Mouse (Mus musculus): ENCODE data around the gene Gm12184.
"Not testable (repeated sequence)": the region's sequence is repeated elsewhere in the genome, so short reads cannot be mapped to it uniquely, and the experiment has no call there.

Gene Gm12184

DNA sequence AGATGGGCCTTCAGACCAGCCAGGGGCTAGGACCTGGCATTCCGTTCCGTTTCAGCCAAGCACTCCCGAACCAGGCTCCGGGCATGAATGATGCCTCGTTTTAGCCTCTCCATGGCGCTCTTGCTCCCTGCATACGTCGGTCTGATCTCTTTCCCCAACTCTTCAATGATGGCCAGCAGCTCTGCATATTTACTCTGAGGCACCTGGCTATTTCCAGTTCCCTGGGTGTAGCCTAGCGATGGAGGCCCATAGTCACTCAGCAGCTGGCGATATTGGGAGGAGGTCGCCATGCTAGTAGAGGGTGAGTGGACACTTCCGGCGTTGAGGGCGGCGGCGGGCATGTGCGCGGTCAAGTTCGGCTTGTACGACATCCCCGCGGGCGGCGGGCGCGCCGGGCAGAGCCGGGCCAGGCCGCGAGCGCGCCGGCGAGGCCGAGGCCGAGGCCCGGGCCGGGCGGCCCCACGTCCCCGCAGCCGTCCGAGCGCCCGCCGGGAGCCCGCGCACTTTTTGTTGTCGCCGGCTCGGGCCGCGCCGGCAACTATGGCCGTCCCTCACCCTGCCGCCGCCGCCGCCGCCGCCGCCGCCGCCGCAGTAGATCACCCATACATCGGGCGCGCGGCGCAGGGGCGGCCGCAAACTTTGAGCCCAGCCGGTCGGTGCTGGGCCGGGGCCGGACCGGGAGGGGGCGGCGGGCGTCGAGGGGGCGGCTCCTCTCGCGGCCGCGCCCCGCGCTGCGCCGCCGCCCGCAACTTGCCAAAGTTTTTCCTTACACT lies at the start of gene Gm12184, which contains the start of gene Trim7:
Gene Gm12184, minus strand, starts transcription at position 677 of the 773 bp plus-strand sequence.
Gene Trim7, plus strand, starts transcription at position 162 of the 773 bp plus-strand sequence.
- peak; percentile 53 to 86 for DNase-seq (ENCODE audit: inconsistent age in 2 of 2, low spot score in 1 of 2)

DNA sequence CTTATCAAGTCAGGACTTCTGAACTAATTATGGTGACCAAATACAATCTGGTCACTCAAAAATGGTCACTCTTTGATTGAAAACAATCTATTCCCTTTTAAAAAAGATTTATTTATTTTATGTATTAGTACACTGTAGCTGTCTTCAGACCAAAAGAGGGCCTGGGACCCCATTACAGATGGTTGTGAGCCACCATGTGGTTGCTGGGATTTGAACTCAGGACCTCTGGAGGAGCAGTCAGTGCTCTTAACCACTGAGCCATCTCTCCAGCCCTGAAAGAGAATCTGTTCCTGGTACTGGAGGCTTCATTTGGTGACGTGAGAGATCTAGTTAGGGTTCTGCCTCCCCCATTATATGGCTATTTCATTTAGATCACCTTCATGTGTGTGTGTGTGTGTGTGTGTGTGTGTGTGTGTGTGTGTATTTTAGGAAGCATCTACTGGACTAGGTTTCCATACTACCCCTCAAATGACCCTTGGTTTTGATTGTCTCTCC lies 48.9 kb upstream of the Gm12184 start:
- not testable (repeated sequence) for DNase-seq (ENCODE audit: inconsistent age in 2 of 2, low spot score in 1 of 2)

GRCm38 (mm10) chr11:48874465-48874864 lies 48.0 kb upstream of the Gm12184 start:
- peak; percentile 48 to 87 for DNase-seq (ENCODE audit: inconsistent age in 2 of 2, low spot score in 1 of 2)

DNA sequence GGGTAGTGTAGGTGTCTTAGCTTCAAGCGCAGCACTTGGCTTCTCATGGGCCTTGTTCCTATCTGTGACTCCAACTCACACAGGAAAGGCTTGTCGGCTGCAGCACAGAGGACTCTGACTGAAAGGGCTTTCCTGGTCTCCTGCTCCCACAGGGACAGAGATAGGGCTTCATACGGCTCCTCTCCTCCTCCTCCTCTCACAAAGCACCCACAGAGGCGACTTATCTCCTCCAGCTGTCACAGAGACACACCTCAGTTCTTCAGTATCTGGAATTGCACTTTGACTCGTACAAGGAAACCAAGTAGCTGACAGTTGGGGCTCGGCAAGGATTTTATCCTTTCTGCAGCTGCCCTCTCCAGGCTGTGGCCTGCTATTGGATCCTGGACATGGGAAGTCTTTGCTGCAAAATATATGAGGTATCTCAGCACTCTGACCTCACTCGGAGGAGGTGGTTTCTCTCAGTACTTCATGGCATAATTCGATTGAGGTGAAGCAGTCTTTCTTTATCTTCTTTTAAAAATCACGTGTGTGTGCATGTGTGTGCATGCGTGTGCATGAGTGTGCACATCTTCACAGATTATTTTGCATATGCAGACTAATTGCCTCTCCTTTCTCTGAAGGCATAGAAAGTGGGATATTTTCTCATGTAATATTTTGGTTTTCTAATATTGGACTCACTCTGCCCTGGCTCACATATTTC lies 47.3 kb upstream of the Gm12184 start:
- no peak for DNase-seq (ENCODE audit: inconsistent age in 2 of 2, low spot score in 1 of 2)

DNA sequence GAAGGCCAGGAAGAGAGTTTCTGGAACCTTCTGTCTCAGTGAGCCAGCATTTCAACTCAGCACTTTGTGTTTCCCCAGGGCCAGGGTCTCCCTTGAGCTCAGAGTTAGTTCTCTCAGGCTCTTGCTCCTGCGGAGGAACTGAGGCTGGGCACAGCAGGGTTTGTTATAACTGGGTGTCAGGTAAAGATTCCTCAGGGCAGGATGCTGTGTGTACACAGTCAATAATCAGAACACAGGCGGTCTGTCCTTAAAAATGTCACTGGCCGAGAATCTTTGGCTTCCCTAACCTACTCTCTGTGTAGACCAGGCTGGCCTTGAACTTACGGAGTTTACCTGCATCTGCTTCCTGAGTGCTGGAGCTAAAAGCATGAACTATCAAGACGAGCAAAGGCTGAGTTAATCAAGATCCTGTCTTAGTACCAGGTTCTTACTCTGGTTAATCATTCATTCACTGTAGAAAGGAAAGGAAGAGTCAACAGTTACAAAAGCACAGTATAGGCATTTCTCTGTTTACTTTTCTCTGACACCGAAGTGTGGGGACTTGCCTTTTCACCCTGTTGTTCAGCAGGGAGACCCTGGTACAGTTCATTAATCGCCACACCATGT lies 46.3 kb upstream of the Gm12184 start:
- DNase-seq (ENCODE audit: inconsistent age in 2 of 2, low spot score in 1 of 2): no peak

- peak; percentile 66 to 91 for DNase-seq (ENCODE audit: inconsistent age in 2 of 2, low spot score in 1 of 2)
These were observed 45.5 kb upstream of the Gm12184 start for GRCm38 (mm10) chr11:48871817-48872541.

DNA sequence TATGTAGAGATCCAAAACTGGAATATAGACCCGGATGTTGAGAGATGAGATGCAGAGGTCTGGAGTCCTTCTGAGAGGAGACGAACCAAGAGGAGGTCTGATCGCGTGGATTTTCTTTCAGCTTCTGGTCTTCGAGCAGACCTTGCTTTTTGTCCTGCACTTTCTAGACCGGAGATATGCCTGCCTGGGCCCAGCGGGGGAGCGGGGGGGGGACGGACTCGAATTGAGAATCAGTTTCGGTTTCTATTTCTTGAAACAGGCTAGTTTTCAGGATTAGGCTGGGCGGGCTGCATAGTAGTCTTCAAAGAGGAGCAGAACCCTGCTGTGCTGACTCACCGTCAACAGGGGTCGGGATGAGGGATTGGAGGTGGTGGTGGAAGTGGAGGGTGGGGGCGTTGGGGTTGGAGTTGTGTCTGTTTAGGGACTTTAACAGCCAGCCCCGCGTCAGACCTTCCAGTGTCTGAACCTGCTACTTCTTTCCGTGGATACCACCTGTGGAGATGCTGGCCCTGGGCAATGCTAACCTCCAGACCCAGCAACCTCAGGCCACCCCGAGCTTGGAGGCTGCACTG lies 44.8 kb upstream of the Gm12184 start, which contains the start of gene Irgm1:
Gene Irgm1, minus strand, starts transcription at position 483 of the 572 bp plus-strand sequence.
- DNase-seq (ENCODE audit: inconsistent age in 2 of 2, low spot score in 1 of 2): peak; percentile 76 to 95

DNA sequence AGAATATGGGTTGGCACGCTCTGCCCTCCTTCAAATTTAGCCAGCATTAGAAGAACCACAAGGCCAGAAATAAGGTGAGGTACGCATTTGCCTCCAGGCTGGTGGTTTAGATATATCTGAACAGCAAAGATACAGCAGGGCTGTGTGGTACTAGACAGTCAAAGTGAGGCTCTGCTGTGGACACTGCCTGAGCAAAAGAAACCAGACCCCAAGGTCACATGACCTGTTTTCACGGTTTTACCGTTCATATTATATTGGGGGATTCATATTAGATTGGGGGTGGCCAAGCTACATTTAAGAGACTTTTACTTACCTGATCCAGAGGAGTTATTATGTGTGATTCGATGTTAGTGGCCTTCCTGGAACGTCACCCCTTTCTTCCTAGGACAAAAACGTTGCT lies 44.3 kb upstream of the Gm12184 start:
- DNase-seq (ENCODE audit: inconsistent age in 2 of 2, low spot score in 1 of 2): no peak

DNA sequence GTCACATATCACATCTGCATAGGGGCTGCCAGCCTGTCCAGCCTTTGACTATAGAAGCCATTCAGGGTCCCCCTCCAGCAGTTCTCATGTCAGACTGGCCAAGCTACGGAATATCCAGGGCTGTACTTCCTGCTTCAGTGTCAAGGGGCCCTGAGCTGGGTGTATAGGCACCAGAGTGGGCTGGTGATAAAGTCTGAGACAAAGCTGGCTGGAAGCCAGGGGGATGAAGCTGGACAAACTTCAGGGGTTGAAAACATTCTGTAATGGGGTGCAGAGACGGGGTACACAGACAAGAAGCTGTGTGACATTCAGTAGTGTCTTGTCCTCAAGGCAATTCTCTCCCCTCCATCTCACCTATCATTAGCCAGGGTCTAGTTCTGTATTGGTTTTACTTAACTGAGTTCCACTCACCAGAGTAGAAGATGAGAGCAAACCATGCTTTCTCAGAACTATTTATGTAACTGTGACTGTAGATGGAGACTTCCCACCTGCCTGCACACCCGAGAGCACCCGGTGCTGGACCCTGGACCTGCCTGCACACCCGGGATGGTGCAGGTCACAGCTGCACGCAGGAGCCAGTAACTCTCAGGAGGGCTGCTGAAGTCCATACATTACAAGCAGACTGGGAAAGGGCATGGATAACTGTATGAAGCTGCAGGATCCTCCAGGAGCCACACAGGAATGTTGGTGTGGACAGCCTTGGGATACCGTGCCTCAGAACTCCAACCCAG lies 43.1 kb upstream of the Gm12184 start:
- peak in 1 of 2 experiments; percentile 65 for DNase-seq (ENCODE audit: inconsistent age in 2 of 2, low spot score in 1 of 2)

- no peak for DNase-seq (ENCODE audit: inconsistent age in 2 of 2, low spot score in 1 of 2)
These were observed 40.0 kb upstream of the Gm12184 start for GRCm38 (mm10) chr11:48866481-48866880.

DNA sequence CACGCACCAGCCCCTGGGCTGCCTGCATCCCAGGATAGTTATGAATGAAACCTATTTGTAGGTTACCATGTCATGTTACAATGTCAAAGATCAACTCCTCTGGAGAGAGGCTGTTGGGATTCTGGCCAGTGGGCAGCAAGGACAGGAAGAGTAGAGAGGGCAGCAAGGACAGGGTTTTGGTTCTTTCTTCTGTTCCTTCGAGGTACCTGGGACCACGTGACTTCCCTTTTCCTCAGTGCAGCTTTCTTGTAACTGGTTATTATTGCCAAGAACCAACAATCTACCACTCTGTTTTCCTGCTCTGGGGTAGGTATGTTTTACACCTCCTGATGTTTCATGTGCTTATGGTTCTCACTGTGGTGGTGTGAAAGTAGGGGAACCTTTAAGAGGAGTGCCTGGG lies 37.4 kb upstream of the Gm12184 start:
- no peak for DNase-seq (ENCODE audit: inconsistent age in 2 of 2, low spot score in 1 of 2)

DNA sequence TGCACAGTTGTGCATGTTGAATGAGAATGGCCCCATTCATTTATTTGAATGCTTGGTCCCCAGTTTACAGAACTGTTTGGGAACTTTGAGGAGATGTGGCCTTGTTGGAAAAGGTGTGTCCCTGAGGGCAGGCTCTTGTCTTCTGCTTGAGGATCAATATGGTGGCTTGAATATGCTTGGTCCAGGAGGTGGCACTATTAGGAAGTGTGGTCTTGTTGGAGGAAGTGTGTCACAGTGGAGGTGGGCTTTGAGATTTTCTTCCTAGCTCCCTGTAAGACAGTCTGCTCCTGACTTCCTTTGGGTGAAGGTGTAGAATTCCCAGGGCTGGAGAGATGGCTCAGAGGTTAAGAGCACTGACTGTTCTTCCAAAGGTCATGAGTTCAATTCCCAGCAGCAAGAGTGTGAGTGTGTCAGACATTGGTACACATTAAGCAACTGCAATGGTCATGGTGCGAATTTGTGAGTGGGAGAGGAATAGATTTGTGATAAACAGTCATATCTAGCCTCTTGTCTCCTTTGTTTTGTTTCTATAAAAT lies 36.4 kb upstream of the Gm12184 start:
- no peak for DNase-seq (ENCODE audit: inconsistent age in 2 of 2, low spot score in 1 of 2)

GRCm38 (mm10) chr11:48859014-48859413 lies 32.6 kb upstream of the Gm12184 start:
- DNase-seq (ENCODE audit: inconsistent age in 2 of 2, low spot score in 1 of 2): peak in 1 of 2 experiments; percentile 88

- peak; percentile 91 to 99 for DNase-seq (ENCODE audit: inconsistent age in 2 of 2, low spot score in 1 of 2)
These were observed 27.2 kb upstream of the Gm12184 start for GRCm38 (mm10) chr11:48853474-48854180.

GRCm38 (mm10) chr11:48852624-48853473 lies 26.4 kb upstream of the Gm12184 start:
- DNase-seq (ENCODE audit: inconsistent age in 2 of 2, low spot score in 1 of 2): no peak

DNA sequence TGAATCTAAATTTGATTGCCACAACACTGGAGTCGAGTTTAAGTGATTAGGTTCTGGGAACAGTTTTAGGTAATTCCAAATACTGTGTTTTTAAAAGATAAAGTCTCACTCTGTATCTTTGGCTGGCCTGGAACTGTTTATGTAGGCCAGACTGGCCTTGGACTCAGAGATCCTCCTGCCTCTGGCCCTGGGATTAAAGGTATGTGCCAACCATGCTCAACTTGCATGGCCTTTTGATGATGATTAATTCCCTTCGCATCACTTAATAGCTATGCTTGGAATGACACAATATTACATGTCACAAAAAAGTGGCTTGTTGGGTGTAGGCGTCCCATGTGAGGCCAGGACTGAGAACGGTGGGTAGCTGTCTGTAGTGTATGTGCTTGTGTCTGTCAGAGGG lies 25.7 kb upstream of the Gm12184 start:
- DNase-seq (ENCODE audit: inconsistent age in 2 of 2, low spot score in 1 of 2): peak in 1 of 2 experiments; percentile 82

DNA sequence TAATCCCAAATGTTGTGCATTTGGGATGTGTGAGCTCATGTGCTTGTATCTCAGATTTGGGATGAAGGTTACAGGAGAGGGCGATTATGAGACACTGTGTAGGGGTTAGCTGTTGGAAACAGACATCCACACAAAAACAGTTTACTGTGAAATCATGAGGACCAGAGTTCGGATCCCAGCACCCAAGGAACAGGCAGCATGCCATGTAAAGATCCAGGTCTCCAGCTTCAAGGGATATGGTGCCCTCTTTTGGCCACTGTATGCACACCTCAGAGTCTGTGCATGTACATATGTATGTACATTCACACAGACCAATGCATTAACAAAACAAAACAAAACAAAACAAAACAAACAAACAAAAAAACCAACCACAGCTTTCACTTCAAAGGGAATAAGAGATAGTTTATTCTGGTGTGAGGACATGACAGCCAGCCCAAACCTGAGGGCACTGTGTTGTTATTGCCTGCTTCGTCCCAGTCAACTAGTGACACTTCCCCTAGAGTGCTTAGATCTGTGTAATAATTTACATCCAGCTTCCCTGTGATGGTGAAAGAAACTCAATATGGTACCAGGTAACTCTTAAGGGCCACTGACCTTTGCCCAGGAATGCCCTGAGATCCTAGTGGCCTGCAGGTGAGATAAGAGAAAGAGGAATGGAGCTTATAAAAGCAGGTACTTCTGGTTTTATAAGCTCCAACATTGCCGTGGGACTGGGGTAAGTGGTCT lies 25.0 kb upstream of the Gm12184 start:
- DNase-seq (ENCODE audit: inconsistent age in 2 of 2, low spot score in 1 of 2): peak in 1 of 2 experiments; percentile 53

Data from adrenal gland, adult (tissue).